Mouse (Mus musculus) right cerebral cortex, postnatal 10 days (tissue): ENCODE measurements around the gene Wif1.

ENCODE experiments used
- DNase-seq, 2 experiments: peaks; one replicate each; pipeline ENCODE4 v3.0.0; 2021; ENCODE audit warnings: low spot score in 2 of 2

Gene Wif1

GRCm38 (mm10) chr10:121068003-121068402 lies 34.2 kb downstream of the Wif1 start:
- no peak for DNase-seq

GRCm38 (mm10) chr10:121070742-121071141 lies 37.0 kb downstream of the Wif1 start:
- no peak for DNase-seq

- DNase-seq, result no peak
Observed at GRCm38 (mm10) chr10:121080500-121080899, 46.7 kb downstream of the Wif1 start.

- DNase-seq, result no peak
Observed at GRCm38 (mm10) chr10:121082881-121083280, 49.1 kb downstream of the Wif1 start.

GRCm38 (mm10) chr10:121083512-121083911 lies 49.8 kb downstream of the Wif1 start:
- DNase-seq, result no peak

GRCm38 (mm10) chr10:121088679-121089078 lies 54.9 kb downstream of the Wif1 start:
- no peak for DNase-seq

- no peak for DNase-seq
Observed at GRCm38 (mm10) chr10:121089312-121089711, 55.6 kb downstream of the Wif1 start.

- no peak for DNase-seq
Observed at GRCm38 (mm10) chr10:121090006-121090405, 56.2 kb downstream of the Wif1 start.

- no peak for DNase-seq
Observed at GRCm38 (mm10) chr10:121095948-121096347, 62.2 kb downstream of the Wif1 start.

- peak in 1 of 2 experiments; percentile 24 for DNase-seq
Observed at GRCm38 (mm10) chr10:121098263-121098662, 64.5 kb downstream of the Wif1 start.

GRCm38 (mm10) chr10:121099658-121100057 lies 65.9 kb downstream of the Wif1 start:
- no peak for DNase-seq

GRCm38 (mm10) chr10:121116115-121116514 lies 82.4 kb downstream of the Wif1 start:
- DNase-seq, result no peak

- no peak for DNase-seq
Observed at GRCm38 (mm10) chr10:121116636-121117035, 82.9 kb downstream of the Wif1 start.

- DNase-seq, result no peak
Observed at GRCm38 (mm10) chr10:121120751-121121150, 87.0 kb downstream of the Wif1 start.

- peak in 1 of 2 experiments; percentile 22 for DNase-seq
Observed at GRCm38 (mm10) chr10:121124481-121124880, 90.7 kb downstream of the Wif1 start.

- DNase-seq, result peak; percentile 29 to 43
Observed at GRCm38 (mm10) chr10:121129000-121129925, 95.5 kb downstream of the Wif1 start.
